Mouse (Mus musculus): Measurements from ENCODE around the gene Gm37240.

Gene Gm37240

DNA sequence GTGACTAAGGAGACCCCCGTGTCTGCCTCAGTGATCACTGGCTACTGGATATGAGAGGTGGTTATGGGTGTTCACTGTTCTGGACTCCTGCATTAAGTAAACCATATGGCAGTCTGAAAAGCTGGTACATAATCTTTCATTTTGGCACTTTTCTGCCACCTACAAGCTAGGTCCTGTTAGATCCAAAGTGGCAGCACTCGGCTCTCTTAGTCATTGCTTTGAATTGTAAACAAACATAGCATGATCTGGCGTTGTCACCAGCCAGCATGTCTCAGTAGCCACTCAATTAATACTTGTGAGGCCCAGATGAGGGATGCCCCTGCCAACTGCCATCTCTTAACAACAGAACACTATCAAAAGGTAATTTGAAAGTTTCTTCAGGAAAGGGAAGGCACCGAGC, 904.6 kb downstream of the Gm37240 start:
- no peak for DNase-seq

DNA sequence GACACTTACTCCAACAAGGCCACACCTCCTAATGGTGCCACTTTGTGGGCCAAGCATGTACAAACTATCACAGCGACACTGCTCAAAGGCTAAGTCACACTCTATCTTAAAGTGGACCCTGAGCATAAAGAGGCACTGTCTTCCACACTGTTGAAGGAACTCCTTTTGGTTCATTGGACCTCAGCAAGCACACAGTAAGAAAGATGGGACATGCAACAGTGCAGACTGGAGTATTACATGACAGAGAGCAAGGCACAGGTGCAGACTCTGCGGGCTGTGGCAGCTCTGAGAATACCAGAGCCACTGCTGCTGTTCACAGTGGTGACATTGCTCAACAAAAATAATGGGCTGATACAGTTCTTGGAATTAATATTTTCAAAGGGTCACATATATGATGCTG, 907.2 kb downstream of the Gm37240 start:
- no peak for DNase-seq

DNA sequence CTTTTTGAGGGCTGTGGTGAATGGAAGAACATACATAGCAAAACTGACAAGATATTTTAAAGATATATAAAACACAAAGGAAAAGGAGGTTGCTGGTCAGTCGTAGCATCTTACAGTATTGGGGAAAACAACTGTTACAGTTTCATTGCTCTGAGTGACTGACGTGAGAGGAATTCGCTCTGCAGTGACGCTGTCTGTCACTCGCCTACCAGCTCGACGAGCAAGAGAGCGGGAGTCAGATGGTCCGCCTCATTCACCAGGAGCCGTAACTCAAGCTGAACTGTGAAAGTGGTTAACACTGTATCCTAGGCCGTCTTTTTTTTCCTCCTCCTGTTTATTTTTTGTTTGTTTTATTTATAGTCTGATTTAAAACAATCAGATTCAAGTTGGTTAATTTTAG, 908.6 kb downstream of the Gm37240 start:
- DNase-seq, result no peak

DNA sequence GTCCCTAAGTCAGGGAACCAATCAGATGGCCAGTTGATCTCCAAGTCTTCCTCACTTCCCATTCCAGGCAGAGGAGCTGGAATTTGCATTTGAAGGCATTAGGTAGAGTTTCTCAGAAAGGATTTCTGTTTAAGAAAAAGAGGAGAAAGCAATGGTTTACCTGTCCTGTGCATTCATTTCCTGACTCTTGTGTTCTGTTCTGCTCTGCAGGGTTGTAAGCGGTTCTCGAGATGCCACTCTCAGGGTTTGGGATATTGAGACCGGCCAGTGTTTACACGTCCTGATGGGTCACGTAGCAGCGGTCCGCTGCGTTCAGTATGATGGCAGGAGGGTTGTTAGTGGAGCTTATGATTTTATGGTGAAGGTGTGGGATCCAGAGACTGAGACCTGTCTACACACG, 913.1 kb downstream of the Gm37240 start:
- DNase-seq, result no peak

DNA sequence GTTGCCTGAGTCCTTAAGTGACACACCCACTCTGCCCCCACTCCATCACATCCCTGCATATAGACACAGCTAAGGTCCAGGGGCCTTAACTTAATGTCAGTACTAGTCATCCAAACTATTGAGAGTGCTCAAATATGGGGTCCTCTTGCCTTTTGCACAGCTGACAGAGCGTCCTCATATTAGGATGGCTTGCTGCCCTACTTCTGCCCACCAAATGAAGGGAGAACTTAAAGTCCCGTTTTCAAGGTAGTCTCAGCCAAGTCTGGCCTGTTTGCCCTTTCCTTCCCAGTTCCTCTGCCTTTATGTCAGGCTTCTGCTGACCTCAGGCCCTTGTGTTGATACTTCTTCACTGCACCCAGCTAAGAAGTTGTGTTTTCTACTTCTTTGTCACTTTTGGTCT, 914.4 kb downstream of the Gm37240 start:
- no peak for DNase-seq

DNA sequence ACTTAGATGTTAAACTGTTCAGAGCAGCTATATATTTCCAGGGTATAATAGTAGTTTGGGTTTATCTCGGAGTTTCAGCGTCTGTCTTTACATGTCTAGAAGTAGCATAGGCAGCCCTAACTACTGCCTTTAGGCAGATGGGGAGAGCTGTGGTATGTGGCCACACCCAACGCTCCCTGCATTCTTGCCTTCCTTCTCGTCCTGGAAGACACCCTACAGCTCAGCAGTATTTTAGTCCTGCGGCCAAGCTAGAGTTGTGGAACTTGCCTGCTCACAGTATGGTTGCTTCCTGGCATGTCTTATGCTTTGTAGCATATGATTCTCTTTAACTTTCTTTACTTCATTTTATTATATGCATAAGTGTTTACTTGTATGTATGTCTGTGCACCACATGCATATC, 915.8 kb downstream of the Gm37240 start:
- DNase-seq, result no peak

DNA sequence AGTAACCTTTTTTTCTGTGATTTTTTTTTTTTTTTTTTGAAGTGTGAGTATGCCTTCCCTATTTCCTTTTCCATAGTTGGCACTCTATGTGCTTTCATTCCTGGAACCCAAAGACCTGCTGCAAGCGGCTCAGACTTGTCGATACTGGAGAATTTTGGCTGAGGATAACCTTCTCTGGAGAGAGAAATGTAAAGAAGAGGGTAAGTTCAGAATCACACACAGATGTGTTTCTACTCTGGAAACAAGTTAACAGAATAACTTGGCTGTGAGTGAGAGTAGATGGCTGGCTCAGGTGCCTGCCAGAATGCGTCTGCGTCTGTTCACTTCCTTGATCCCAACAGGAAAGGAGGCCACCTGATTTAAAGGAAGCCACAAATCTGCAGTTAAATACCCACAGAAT, 920.0 kb downstream of the Gm37240 start:
- no peak for DNase-seq

DNA sequence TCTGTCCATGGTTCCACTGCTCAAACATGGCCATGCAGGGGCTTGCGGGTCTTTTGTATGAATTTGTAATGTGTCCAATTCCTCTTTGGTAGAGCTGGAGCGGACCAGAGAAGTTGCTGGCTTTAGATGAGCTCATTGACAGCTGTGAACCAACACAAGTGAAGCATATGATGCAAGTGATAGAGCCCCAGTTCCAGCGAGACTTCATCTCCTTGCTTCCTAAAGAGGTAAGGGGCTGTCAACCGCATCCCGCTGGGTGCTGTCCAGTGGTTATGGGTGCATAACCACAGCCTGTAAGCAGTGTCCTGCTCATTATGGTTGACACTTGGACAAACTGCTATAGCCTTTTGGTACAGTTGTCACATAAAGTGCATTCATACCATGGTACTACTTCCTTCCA, 922.2 kb downstream of the Gm37240 start:
- DNase-seq, result no peak

DNA sequence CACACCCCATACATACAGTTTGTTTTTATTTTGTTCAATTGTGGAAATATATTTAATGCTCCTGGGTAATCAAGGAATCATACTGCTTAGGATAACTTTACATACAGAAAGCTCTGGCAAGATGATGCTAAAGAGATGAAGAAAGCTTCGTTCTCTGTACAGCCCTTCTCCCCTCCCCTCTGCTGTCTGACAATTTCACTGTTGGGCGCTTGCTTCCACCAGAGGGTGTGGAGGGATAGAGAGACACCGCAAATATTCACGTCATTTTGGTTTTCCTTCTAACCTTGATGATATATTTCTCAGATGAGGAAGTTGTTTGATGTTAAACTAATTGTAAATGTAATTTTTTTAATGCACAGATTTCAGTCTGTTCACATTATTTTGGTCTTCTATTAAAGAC, 931.5 kb downstream of the Gm37240 start:
- no peak for DNase-seq

DNA sequence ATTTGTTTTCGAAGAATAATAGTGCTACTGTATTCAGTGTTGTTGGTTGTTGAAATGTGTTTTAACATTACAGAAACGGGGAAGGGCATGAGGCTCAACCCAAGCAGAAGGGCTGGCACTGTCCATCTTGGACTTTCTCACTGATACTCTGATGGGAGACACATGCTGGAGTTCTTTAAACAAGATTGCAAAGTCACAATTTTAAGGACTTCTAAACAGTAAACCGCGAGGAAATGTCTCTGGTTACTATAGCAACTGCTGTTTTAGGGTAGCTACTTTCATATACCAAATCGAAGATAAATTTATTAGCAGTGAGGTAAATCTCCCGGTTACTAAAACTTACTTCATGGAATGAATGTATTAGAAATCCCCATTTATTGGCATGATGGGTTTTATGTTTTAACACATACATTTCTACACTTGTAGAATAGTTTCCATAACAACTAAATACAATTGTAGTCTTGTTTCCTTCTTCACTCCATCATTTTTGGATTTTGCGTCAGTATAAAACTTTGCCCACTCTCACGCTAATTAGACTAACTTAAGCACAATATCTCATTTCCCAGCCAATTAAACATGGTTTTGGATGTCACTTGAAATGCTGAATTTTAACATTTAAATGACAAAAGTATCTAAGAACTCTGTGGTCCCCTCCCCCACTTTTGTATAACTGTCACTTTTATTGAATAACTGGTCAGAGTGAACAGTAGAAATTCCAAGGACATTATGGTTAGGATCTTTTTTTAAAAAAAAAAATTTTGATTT, 932.1 kb downstream of the Gm37240 start:
- no peak for DNase-seq

DNA sequence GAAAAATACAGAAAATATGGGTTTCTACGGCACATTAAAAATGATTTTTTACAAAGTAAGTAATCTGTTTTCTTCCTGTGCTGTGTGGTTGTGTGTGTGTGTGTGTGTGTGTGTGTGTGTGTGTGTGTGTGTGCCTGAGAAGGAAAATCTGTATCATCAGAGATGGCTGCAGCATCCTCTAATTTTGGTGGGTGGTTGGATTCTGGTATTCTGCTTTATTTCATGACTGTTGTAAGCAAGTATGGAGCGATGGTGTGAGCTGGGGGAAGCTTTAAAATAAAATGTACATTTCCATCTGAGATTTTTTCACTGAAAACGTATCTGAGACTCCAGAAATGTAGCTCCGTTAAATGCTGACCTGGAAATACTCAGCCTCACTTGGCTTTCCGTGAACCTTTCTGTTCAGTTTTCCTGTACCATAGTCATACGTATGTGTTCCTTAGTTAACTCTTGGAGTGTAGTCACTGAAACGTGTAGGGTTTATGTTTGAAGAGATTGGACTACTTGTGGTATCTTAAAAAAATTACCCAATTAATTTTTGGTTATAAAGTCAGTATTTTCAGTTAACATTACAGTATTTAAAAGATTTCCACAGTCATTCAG, 934.6 kb downstream of the Gm37240 start:
- no peak for DNase-seq

DNA sequence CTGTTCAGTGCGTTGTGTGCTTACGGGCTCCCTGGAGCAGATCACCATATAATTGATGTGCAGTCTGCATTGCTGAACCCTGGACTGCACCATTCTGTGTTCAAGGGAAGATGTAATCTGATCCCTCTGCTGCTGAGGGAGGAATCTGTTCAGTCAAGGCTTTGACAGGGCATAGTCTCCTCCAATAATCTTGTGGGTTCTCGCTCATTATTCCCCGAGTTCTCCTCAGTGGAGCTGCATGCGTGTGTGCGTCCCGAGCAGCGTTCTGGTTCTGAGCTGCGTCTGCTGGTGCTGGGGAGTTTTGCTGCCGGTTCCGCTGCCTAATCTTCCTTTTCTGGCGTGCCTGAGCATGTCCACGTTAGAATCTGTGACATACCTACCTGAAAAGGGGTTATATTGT, 935.2 kb downstream of the Gm37240 start:
- DNase-seq, result no peak

DNA sequence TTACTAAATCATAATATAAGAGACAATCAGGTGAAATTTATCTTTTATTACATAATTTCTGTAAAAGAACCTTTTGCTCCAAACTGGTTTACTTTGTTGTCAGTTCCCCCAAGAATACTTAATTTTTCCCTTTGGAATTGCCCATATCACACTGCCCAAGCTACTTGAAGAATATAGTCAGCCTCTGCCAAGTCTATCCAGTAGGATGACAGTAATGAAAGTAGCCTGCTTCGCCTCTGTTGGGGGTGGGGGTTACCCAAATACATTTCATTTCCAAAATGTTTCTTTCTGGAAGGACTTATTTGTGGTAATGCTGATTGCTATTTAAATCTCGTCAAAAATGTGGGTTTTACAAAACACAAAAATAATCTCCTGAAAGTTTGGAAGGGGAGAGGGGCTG, 935.6 kb downstream of the Gm37240 start:
- no peak for DNase-seq

DNA sequence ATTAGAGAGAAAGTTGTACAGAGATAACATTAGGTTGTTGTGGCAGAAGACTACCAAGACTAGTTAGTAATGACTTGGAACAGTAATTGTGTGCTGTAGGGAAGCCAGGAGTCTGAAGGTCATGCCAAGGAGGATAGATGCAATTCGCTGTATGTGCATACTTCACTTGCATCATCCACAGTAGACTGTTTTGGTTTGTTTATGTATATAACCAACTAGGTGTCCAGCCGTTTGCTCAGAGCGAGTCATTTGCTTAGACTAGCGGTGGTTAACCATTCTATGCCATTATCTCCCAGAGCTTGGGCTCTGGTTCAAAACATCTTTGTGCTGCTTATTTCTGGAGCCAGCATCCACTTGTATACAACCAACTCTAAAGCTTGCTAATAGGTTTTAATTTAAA, 937.9 kb downstream of the Gm37240 start:
- no peak for DNase-seq

DNA sequence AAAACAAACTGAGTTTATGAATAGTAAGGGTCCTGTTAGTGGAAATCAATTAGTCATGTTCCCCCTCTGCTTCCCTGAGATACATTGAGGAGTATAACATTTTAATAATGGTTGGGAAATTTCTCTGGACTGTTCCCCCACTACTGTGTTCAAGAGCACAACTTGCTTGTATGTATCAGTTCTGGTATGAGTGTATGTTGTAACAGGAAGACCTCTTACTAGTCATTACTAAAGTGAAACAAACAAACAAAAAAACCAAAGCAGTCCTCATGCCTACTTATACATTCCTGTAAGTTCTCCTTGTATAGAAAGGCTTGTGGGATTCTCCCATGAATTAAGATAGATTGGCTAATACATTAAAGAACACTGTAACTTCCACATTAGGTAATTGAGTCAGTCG, 940.9 kb downstream of the Gm37240 start:
- DNase-seq, result no peak

DNA sequence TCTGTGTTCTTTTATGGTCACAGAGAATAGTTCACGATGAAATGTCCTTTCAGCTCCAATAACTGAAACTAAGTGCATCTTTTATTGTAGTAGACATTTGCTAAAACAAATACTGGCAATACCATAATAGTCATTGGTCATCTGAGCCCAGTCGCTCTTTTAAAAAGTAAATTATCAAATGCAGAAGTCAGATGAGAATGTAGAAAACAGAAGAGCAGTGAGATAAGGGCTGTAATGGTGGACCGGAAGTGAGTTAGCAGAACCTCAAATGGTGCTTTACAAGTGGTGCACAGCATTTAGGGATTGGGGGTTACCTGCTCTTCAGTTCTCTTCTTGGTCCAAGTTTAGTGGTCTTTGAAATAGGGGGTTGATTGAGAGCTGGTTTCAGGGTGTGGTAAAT, 942.4 kb downstream of the Gm37240 start:
- no peak for DNase-seq

DNA sequence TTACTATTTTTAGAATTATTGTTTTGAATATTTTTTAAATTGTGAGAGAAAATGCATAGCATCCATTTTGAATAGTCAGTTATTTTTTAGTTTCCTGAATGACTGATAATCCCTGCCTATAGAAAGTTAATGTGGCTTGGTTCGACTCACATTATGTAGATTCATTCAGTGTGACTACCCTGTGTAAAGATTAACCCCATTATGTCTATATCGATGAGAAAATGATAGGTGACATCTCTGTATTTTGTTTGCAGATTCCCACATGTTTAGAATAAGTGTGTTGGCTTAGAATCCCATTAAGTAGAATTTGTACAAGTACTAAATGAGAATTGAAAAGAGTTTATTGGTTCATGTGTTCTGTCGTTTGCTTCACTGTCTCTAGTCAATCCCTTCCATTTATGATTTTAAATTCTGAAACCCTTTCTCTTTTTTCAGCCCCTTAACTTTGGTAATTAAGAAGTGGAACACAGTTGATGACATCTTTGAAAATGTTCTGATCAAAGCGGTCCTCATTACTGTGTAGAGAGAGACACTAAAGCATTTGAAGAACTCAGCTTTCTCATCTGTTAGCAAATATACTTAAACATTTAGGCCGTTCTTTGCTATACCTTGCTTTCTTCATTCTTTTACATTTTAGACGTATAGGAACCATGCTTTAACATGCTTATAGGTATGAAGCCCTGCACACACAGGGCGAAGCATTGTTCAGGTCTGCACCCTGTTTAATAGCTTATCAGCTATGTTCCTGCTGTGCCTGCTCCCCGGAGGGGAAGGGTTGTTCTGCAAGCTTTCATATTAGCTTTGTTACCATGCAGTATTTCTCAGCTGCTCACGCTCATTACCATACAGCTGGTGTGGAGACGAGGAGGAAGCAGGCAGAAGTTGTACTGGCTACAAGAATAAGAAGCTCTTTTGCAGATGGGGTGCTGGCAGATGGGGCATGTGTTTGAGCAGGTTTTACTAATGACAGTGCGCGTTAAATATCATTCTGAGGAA, 949.7 kb downstream of the Gm37240 start:
- DNase-seq, result no peak

DNA sequence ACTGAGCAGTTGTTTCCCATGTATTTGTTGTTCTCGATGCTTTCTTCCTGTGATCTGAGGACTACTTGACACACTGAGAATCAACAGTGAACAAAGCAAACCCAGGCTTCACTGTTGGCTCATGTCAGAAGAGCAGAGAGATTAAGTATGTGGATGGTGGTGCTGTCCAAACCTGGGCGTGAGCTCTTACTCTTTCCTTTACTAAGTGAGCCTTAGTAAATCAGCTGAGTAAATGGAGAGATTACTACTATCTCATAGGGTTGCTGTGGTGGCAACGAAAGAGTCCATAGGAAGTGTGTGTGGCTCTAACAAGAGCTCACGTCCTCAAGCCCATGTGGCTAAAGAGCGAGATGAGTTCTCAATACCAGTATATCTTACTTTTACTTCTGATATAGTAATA, 950.4 kb downstream of the Gm37240 start:
- DNase-seq, result no peak

DNA sequence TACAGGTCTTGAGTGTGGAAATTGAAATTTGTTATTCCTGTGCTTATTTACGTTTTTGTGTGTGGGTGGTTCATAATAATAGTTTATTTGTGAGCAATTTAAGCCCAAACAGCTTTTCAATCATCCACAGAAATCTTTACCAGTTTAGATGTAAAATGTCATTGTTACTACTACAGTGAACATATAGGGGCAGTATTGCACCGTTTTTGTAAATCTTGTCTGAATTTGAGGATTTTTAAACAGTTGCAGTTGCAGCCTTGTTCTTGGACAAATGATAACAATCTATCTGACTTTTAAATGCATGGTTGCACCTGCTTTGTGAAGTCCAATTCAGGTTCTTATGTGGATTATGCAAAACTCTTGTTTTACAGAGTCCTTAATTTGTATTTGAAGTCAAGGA, 951.1 kb downstream of the Gm37240 start:
- DNase-seq, result no peak

DNA sequence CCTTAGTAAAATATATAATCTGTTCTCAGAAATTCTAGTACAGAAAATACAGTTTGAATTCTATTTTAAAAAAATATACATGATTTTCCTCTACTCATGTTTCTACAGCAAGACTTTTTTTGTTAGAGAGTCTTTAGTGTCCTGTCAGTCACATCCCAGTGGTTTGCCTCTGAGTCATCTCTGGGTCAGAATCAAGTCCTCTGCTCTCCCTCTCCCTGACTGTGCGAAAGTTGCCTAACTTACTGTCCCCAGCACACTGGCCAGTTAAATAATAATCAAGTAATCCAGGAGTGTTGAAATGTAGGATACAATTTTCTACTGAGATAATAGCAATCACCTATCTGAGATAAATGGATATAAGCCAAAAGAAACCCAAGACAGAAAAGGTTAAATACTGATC, 951.6 kb downstream of the Gm37240 start:
- DNase-seq, result no peak

DNA sequence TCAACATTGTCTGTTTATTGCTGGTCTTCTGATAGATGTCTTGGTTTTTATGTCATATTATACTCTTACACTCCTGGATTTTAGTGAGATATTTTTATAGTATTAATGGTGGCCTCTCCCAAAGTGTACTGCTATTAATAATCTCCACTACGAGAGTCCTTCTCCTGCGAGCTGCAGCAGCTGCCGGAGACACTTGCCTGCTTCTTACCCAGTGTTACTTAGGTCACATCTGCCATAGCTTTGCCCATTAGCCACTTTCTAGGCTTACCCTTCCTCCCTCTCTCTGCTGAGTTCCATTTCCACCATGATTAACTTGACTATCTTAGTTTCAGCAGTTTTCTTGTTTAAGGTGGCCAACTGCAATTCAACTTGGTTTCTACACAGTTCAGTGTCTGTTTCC, 956.6 kb downstream of the Gm37240 start:
- DNase-seq, result no peak

DNA sequence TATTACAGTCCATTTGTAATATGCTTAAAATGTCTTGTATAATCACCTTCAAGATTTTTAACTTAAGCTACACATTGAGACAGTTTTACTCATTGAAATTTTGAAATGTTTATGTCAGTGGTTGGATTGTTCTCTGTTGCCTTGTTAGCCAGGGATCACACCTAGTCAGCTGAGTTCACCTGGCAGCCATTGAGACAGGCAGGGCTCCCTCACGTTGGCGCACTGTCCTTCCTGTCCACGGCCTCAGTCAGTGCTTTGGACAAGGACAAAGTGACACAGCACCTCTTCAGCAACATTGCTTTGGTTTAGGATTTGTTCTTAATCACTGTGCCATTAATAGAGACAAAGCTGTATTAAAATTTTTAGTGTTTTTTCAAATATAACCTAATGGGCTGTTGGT, 958.1 kb downstream of the Gm37240 start:
- no peak for DNase-seq

DNA sequence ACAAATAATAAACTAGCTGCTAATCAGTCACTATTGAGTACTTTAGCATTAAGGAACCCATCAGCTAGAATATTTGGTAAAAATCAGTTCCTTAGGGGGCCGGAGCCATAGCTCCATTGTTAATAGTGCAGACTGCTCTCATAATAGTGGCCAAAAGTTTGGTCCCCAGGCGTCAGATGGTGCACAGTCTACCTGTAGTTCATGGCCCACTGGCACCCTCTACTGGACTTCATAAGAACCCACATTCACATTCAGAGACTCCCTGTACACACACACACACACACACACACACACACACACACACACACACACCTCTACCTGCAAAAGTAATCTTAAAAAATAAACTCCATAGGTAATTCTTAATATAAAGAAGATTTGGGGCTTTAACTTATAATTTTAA, 959.4 kb downstream of the Gm37240 start:
- DNase-seq, result no peak

Data from thymus, postnatal 25 days (tissue).